Mouse (Mus musculus): Measurements from ENCODE around the gene Zfp689.
A peak's percentile ranks its signal among the peaks of the same experiment; 100 is the strongest.

Zfp689 gene

GRCm38 (mm10) chr7:127393944-127394333, 55.0 kb downstream of the Zfp689 start:
- DNase-seq: no peak

- DNase-seq: peak; percentile 99
Observed at GRCm38 (mm10) chr7:127393157-127393943, 55.6 kb downstream of the Zfp689 start, which contains the start of gene E430018J23Rik. TSS of gene E430018J23Rik (minus strand) at chr7:127393629.

- no peak for DNase-seq
Observed at GRCm38 (mm10) chr7:127392251-127392824, 56.6 kb downstream of the Zfp689 start.

All from cerebellum, adult 9-11 months (tissue).